Comparison of ENCODE assay signal across 8 mouse cellular contexts in the genomic region with DNA sequence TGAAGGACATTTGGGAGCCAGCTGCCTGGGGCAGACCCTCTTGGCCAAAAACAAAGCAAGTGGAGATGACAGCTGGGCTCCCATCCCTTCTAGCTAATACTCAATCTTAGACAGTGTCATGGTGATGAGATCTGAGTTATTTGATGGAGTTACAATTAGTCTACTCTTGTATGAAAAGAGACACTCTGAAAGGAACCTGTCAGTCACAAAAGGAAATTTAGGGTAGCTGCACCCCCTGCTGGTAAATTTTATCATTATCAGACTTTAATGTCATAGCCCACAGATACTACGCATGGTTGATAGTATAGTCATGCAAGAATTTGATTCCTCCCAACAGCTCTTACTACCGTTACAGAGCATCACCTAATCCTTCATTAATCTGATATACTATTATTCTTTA.
DNase-seq lines count a peak whose midpoint lies in the region; ATAC-seq and TF ChIP-seq lines count a peak whose summit lies in the region.

No protein-coding gene starts in this region.

- no peak overlapping the region for H3K9ac ChIP-seq in liver, embryonic 14.5 days (replicated peaks)
- no peak overlapping the region for H3K9ac ChIP-seq in liver, embryonic 12.5 days

- TF ChIP-seq CTCF in liver, embryonic 14.5 days (IDR thresholded peaks at IDR 0.05; ENCODE audit: low read depth): peak; percentile 19; the same call in 1 of the 2 replicates
- peak; percentile 41 for TF ChIP-seq CTCF in Patski (IDR thresholded peaks at IDR 0.05)

- no peak overlapping the region for H3K27ac ChIP-seq in liver, embryonic 14.5 days
- H3K27ac ChIP-seq in liver, embryonic 12.5 days: no peak overlapping the region

- CTCF ChIA-PET in Patski (lab: Charles Lee): interaction anchor here (1.2 to 1.5 kb wide), 3 partner anchors 12 to 320 kb away, joined by 3 to 4 read pairs (median 4); no protein-coding TSS in a partner anchor

- no peaks in the 10 kb centered on the region for H3K36me3 ChIP-seq in liver, embryonic 14.5 days (replicated peaks; ENCODE audit: control insufficient read depth, insufficient read depth, low read depth)
- H3K36me3 ChIP-seq in liver, embryonic 12.5 days: no peaks in the 10 kb centered on the region

- ATAC-seq in liver, embryonic 14.5 days (ENCODE audit: insufficient read depth): no peak
- no peak for ATAC-seq in liver, embryonic 12.5 days
- ATAC-seq in Patski: no peak
- peak; percentile 82 for ATAC-seq in megakaryocyte progenitor cell, adult 5-6 weeks (replicated peaks; ENCODE audit: poor library complexity)

- in situ Hi-C loops in Patski (cut with MboI; ENCODE audit: low pct_unique_long_range_greater_than_20kb): loop anchor here (10.0 kb wide), 1 partner anchor 321 kb away; no protein-coding TSS in a partner anchor

- H3K4me3 ChIP-seq in liver, embryonic 14.5 days (ENCODE audit: insufficient read depth in 1 of 2, low read depth in 2 of 2, low read length in 2 of 2): no peak overlapping the region
- H3K4me3 ChIP-seq in liver, embryonic 12.5 days: no peak overlapping the region

- no peak overlapping the region for H3K4me2 ChIP-seq in liver, embryonic 14.5 days (ENCODE audit: low read depth)
- no peak overlapping the region for H3K4me2 ChIP-seq in liver, embryonic 12.5 days

- 49% methylated on average over 2 of the region's 2 CpGs for WGBS in liver, embryonic 14.5 days (ENCODE audit: insufficient replicate concordance)
- 58% methylated on average over 2 of the region's 2 CpGs for WGBS in liver, embryonic 12.5 days (ENCODE audit: insufficient replicate concordance)

- TF ChIP-seq EP300 in liver, embryonic 14.5 days (IDR thresholded peaks at IDR 0.05; ENCODE audit: low read depth): no peak

- peak; percentile 34 to 42 for DNase-seq in cerebellum, postnatal 14 days
- DNase-seq in cerebellum, adult 11 months: no peak
- DNase-seq in liver, embryonic 14.5 days (ENCODE audit: low read depth in 3 of 3, low spot score in 3 of 3): peak in 1 of 3 experiments; percentile 1
- DNase-seq in Patski (ENCODE audit: low read depth, low spot score): no peak
- peak; percentile 47 for DNase-seq in heart, postnatal 4 days
- no peak for DNase-seq in cerebellum, adult 8-10 months

- H3K4me1 ChIP-seq in liver, embryonic 14.5 days (replicated peaks; ENCODE audit: control insufficient read depth in 2 of 2, insufficient read depth in 2 of 2, low read length in 1 of 2): no peaks in the 10 kb centered on the region
- H3K4me1 ChIP-seq in liver, embryonic 12.5 days: no peaks in the 10 kb centered on the region

- no peaks in the 10 kb centered on the region for H3K27me3 ChIP-seq in liver, embryonic 14.5 days (ENCODE audit: control insufficient read depth, insufficient read depth, low read length)
- no peaks in the 10 kb centered on the region for H3K27me3 ChIP-seq in liver, embryonic 12.5 days (replicated peaks)
- peaks cover 8% of the 10 kb centered on the region for H3K27me3 ChIP-seq in Patski

- H3K9me3 ChIP-seq in liver, embryonic 14.5 days (ENCODE audit: control insufficient read depth, low read length): no peaks in the 10 kb centered on the region
- H3K9me3 ChIP-seq in liver, embryonic 12.5 days (replicated peaks): no peaks in the 10 kb centered on the region

- POLR2A ChIA-PET in Patski (lab: Charles Lee): no interaction called here

Comparison
In these comparisons a context has a peak if more than half of its experiments do, and no peak if none do; other contexts are left out.
1. DNase-seq: peak in cerebellum, postnatal 14 days (2 of 2) and heart, postnatal 4 days (single experiment); none in cerebellum, adult 11 months (single experiment), Patski (single experiment) and cerebellum, adult 8-10 months (single experiment).